Mouse (Mus musculus): ENCODE results near the gene Spint2.

DNA sequence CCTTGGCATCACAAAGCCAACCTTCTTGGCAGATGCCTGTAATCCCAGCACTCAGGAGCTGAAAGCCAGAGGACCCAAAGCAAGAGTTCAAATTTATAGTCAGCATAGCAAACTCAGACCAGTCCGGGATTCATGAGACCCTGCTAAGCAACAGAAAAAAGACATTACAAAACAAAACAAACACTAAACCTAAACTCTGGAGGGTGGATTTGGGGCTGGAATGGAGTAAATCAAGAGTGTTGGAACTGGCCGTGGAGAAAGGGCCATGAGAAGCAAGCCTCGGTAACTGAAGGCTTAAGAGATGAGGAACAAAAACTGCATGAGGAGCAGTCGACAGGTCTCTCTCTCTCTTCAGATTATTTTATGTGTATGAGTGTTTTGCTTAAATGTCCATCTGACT lies 2.2 kb upstream of the Spint2 start:
- no peak for TF ChIP-seq GATA1 (IDR thresholded peaks at IDR 0.05; ENCODE audit: low read length)
- no peak for TF ChIP-seq TAL1 (IDR thresholded peaks at IDR 0.05; ENCODE audit: low read length)

Measured in erythroblast, embryonic 14.5 days (primary cell).